Mouse (Mus musculus): ENCODE measurements around the gene Vrk1. TPM values are rescaled to one million over a fixed set of nuclear protein-coding genes. Genes with fewer than 3 reads are reported as not detected.

Gene Vrk1
- total RNA-seq, 1 experiment from 2014 or later: 128 TPM

- ATAC-seq (ENCODE audit: extremely low read depth, insufficient number of reproducible peaks, low FRiP score, poor library complexity, severe bottlenecking): no peak
Observed at GRCm38 (mm10) chr12:105995940-105996339, 14.1 kb upstream of the Vrk1 start.

GRCm38 (mm10) chr12:105997028-105997786, 12.8 kb upstream of the Vrk1 start:
- no peak for ATAC-seq (ENCODE audit: extremely low read depth, insufficient number of reproducible peaks, low FRiP score, poor library complexity, severe bottlenecking)

- no peak for ATAC-seq (ENCODE audit: extremely low read depth, insufficient number of reproducible peaks, low FRiP score, poor library complexity, severe bottlenecking)
Observed at GRCm38 (mm10) chr12:106001775-106002174, 8.3 kb upstream of the Vrk1 start.

- ATAC-seq (ENCODE audit: extremely low read depth, insufficient number of reproducible peaks, low FRiP score, poor library complexity, severe bottlenecking): no peak
Observed at GRCm38 (mm10) chr12:106004719-106005118, 5.3 kb upstream of the Vrk1 start.

- no peak for ATAC-seq (ENCODE audit: extremely low read depth, insufficient number of reproducible peaks, low FRiP score, poor library complexity, severe bottlenecking)
Observed at GRCm38 (mm10) chr12:106006218-106006617, 3.8 kb upstream of the Vrk1 start.

- ATAC-seq (ENCODE audit: extremely low read depth, insufficient number of reproducible peaks, low FRiP score, poor library complexity, severe bottlenecking): no peak
Observed at GRCm38 (mm10) chr12:106008348-106009050, 1.5 kb upstream of the Vrk1 start.

- no peak for ATAC-seq (ENCODE audit: extremely low read depth, insufficient number of reproducible peaks, low FRiP score, poor library complexity, severe bottlenecking)
Observed at GRCm38 (mm10) chr12:106009122-106009870, 732 bp upstream of the Vrk1 start.

GRCm38 (mm10) chr12:106012161-106012560, 2.1 kb downstream of the Vrk1 start:
- no peak for ATAC-seq (ENCODE audit: extremely low read depth, insufficient number of reproducible peaks, low FRiP score, poor library complexity, severe bottlenecking)

- peak; percentile 68 for ATAC-seq (ENCODE audit: extremely low read depth, insufficient number of reproducible peaks, low FRiP score, poor library complexity, severe bottlenecking)
Observed at GRCm38 (mm10) chr12:106016265-106017012, 6.4 kb downstream of the Vrk1 start.

GRCm38 (mm10) chr12:106020063-106020462, 10.0 kb downstream of the Vrk1 start:
- no peak for ATAC-seq (ENCODE audit: extremely low read depth, insufficient number of reproducible peaks, low FRiP score, poor library complexity, severe bottlenecking)

- no peak for ATAC-seq (ENCODE audit: extremely low read depth, insufficient number of reproducible peaks, low FRiP score, poor library complexity, severe bottlenecking)
Observed at GRCm38 (mm10) chr12:106023652-106024051, 13.6 kb downstream of the Vrk1 start.

GRCm38 (mm10) chr12:106025416-106025815, 15.4 kb downstream of the Vrk1 start:
- peak; percentile 24; the same call in 1 of the 2 replicates for ATAC-seq (ENCODE audit: extremely low read depth, insufficient number of reproducible peaks, low FRiP score, poor library complexity, severe bottlenecking)

GRCm38 (mm10) chr12:106026385-106027134, 16.5 kb downstream of the Vrk1 start:
- no peak for ATAC-seq (ENCODE audit: extremely low read depth, insufficient number of reproducible peaks, low FRiP score, poor library complexity, severe bottlenecking)

GRCm38 (mm10) chr12:106027372-106027771, 17.3 kb downstream of the Vrk1 start:
- no peak for ATAC-seq (ENCODE audit: extremely low read depth, insufficient number of reproducible peaks, low FRiP score, poor library complexity, severe bottlenecking)

- ATAC-seq (ENCODE audit: extremely low read depth, insufficient number of reproducible peaks, low FRiP score, poor library complexity, severe bottlenecking): no peak
Observed at GRCm38 (mm10) chr12:106029582-106029981, 19.6 kb downstream of the Vrk1 start.

GRCm38 (mm10) chr12:106030146-106030745, 20.2 kb downstream of the Vrk1 start:
- peak; percentile 63; the same call in 1 of the 2 replicates for ATAC-seq (ENCODE audit: extremely low read depth, insufficient number of reproducible peaks, low FRiP score, poor library complexity, severe bottlenecking)

- ATAC-seq (ENCODE audit: extremely low read depth, insufficient number of reproducible peaks, low FRiP score, poor library complexity, severe bottlenecking): no peak
Observed at GRCm38 (mm10) chr12:106030796-106031195, 20.8 kb downstream of the Vrk1 start.

GRCm38 (mm10) chr12:106031916-106032315, 21.9 kb downstream of the Vrk1 start:
- no peak for ATAC-seq (ENCODE audit: extremely low read depth, insufficient number of reproducible peaks, low FRiP score, poor library complexity, severe bottlenecking)
